Mouse (Mus musculus): ENCODE results near the gene Podn. TPM values are rescaled to one million over a fixed set of nuclear protein-coding genes. Genes with fewer than 3 reads are reported as not detected.

Gene Podn
- total and polyA plus RNA-seq, 3 experiments = 8.0 to 17.6 (median 17.4) TPM

- no peak for DNase-seq
Measured at GRCm38 (mm10) chr4:108045136-108046107, 50.8 kb downstream of the Podn start.

- DNase-seq = no peak
Measured at GRCm38 (mm10) chr4:108037027-108037426, 59.2 kb downstream of the Podn start.

GRCm38 (mm10) chr4:108033041-108033764 is 63.0 kb downstream of the Podn start:
- DNase-seq = peak; percentile 52

- no peak for DNase-seq
Measured at GRCm38 (mm10) chr4:108032352-108032849, 63.8 kb downstream of the Podn start.

- DNase-seq = peak; percentile 57
Measured at GRCm38 (mm10) chr4:108031502-108032351, 64.5 kb downstream of the Podn start.

GRCm38 (mm10) chr4:108030888-108031501 is 65.2 kb downstream of the Podn start:
- DNase-seq = no peak

DNA sequence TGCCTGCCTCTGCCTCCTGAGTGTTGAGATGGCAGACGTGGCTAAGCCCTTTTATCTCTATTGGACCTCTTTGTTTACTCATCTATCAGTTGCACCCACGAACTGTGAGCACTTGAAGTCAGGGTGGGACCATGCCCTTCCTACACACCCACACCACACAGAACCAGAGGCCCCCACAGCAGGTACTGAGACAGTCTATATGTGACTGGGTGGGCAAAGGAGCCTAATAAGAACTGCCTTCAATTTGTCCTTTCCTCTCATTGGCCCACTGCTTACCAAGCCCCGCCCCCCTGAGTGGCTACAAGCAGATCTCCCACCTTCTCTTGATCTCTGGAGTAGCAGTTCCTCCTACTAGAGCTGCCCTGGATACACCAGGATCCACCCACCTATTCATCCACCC is 70.1 kb downstream of the Podn start:
- DNase-seq = no peak

DNA sequence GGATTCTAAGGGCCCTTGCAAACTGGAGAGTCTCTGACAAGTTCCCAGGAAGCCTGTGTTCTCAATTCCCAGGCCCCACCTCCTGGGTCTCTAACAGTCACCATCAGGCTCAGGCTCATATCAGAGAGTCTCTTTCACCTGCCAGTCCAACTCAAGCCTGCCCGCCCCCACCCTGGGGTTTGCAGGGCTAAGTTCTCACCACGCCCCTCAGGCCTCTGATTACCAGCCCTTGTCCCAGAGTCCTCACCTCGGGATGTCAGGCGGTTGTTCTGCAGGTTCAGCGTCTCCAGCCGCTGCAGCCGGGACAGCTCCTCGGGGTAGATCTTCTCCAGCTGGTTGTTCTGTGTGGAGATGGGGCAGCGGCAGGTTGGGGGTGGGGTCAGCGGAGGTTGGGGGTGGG is 71.0 kb downstream of the Podn start:
- no peak for DNase-seq

DNA sequence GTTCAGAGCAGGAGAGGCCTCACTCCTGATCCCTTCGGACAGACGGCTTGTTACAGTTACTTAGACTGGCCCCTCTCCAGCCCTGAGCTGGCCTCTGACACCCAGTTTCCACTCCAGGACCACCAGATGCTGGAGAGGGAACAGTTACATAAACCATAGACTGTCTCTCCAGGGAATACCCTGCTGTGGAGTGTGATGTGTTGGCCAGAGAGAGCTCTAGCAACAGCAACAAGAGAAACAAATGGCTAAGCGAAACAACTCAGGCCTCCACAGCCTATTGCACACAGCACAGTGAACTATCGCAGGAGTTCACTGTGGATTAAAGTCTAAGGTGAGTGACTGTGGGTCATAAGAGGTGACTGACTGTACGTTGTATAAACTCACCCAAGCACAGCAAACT is 71.6 kb downstream of the Podn start:
- DNase-seq = peak; percentile 15

DNA sequence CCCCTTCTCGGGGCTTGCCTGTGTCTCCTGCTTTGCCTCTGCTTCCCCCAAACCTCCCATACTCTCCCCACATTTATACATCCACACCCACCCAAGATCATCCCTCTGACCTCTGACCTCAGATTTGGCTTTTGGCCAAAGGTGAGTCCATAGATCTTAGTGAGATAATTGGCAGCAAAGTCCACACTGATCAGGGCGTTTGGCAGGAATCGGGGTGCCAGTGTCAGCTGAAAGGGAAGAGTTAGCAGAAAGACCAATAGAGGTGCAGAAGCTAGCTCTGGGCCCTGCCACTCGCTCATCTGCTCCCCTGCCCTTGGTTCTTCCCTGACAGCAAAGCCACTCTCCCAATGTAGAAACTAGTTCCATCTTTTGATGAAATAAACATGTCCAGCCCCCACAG is 73.1 kb downstream of the Podn start:
- DNase-seq = no peak

GRCm38 (mm10) chr4:108020178-108020577 is 76.1 kb downstream of the Podn start:
- no peak for DNase-seq

GRCm38 (mm10) chr4:108018961-108019921 is 77.0 kb downstream of the Podn start:
- DNase-seq = no peak

GRCm38 (mm10) chr4:108018241-108018923 is 77.9 kb downstream of the Podn start:
- DNase-seq = no peak

- no peak for DNase-seq
Measured at GRCm38 (mm10) chr4:108017839-108018238, 78.4 kb downstream of the Podn start.

DNA sequence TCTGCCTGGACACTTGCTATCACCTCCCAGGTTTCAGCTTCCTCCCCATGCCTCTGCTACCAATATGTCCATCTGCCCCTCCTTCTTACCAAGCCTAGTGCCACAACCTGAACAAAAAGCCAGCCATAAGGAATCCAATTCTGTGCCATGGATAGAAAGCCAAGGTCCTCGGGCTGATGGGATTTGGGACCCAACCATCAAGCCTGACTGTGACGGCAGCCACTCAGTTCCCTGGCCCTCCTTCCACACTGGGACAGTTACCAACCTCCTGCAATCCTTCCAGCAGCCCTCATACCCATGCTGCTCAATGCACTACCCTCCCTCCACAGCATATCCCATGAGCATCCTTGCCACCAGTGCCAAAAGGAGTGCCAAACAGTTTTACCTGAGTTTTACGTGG is 79.9 kb downstream of the Podn start:
- DNase-seq = peak; percentile 35

DNA sequence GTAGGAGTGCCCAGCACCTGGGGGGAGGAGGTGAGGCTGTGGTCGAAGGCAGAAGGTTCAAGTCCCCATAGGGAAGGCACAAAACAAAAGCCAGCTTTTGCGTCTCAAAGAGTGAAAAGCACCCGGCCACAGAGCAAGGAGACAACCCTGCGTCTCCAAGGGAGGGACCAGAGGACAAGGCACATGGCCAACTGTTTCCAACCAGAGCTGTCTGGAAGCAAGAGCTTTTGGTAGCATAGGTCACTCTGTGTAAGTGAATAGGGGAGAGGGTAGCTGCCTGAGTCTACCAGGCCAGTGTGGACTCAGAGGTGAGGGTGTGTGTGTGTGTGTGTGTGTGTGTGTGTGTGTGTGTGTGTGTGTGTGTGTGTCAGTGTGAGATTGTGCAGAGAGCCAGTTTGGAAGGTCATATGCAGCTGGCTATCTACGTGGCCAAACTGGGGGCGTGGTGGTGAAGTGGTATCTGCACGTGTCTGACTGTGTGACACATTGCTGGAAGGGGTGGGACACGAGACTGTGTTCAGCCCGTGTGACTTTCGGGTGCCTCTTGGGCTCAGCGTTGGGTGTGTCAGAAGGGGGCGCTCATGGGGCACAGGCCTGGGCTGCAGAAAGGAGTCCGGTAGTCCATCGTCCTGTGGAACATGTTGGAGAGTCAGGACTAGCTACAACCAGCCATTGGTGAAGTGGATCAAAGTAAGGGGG is 81.0 kb downstream of the Podn start:
- DNase-seq = peak; percentile 77

DNA sequence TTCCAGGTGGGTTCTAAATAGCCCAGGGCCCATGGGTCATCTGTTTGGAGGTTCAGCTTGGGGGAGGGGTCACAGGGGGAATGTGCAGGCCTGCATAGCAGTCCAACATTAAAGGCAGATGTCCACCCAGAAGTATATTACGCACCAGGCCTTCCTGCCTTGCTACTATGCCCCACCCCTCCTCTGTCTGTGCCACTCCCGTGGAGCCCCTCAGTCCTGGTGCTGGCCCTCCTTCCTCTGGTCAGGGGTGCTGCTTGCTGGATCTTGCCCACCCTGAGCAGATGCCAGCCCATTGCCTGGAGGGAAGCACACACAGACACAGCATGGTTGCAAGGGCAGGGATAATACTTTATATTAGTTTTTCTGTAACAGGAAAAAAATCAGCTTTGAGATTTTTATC is 81.8 kb downstream of the Podn start:
- no peak for DNase-seq

DNA sequence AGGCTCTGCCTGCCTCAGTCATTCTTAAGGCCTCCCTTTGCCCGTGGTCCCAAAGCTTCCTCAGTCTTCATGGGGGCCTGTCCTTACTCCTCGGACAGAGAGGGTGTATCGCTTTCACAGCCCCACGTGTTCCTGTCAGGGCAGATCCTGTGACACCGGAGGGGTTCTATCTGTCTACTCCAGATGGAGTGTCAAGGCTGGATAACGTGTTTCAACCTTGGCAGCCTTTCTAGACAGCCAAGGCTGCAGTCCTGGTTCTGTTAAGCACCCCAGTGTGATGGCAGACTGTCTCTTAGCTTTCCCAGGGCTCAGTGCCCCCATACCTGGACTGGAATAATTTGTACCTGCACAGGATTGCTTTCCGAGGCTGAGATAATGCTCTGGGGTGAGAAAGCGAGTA is 87.7 kb downstream of the Podn start:
- DNase-seq = no peak

DNA sequence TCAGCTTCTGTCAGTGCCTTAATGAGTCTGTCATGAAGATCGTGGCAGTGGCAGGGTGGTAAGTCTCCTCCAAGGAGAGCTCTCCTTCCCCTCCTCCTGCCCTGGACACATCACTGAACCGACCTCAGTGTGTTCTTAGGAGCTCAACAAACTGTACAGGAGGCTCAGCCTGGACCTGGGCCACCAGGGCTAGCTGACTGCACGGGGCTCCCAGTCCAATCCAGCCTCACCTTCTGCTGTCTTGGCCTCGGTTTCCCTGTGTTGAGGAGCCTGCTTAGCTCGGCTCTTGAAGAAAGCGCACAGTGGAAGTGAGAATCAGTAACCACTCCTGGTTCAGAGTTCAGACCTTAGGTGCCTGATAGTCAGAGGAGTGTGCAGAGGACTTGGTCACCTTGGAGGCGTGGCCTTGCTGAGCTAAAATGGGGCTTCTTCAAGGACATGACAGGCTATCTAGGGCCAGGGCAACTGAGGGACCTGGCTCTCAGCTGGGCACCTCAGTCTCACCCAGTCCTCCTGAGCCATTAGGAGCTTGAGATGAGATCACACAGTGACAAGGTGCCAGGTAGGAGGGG is 88.6 kb downstream of the Podn start:
- no peak for DNase-seq

Measured in adrenal gland, adult 2 months (tissue).